Mouse (Mus musculus): ENCODE measurements around the gene Mrpl38. TPM values are rescaled to one million over a fixed set of nuclear protein-coding genes. Genes with fewer than 3 reads are reported as not detected.
"Not testable (repeated sequence)": the region's sequence is repeated elsewhere in the genome, so short reads cannot be mapped to it uniquely, and the experiment has no call there.

Mrpl38 gene
- polyA plus RNA-seq, 1 experiment from 2014 or later = 80.0 TPM

DNA sequence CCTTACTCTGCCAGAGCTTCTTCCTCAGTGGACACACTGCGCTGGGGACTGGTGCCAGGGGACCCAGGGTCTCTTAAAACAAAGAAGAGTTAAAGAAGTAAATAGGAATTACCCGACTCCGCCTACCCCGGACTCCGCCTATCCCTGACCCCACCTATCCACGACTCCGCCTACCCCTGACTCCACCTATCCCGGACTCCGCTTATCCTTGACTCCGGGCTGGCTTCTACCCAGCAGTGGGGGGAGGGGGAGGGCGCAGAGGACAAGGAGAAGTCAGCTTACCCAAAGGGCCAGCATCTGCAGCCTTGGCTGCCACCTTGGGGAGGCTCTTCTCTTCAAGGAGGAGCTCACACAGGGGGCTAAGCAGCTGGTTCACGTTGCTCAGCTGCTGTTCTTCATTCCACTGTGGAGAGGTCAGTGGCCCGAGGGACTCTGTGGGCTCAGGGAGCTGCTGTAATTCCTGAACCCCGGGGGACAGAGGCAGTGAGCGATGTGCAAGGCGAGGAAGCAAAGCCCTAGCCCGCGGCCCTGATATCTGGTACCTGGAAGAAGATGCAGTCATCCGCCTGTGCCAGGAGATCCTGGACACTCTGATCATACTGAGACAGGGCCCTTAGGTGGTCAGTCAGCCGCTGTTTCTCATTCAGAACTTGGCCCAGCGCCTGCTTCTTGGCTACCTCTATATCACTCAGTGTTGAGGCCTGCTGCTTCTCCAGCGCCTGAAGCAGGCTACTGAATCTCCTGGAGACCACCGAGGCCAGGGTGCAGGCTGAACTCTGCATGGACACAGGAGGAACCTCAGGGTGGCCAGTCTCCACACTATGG is 11.3 kb downstream of the Mrpl38 start, which contains the start of gene Trim47:
Gene Trim47 (minus strand): TSS at position 55 of the 825 bp plus-strand sequence.
- peak within 1 kb of the TSS; percentile 53 for H3K4me2 ChIP-seq
- peaks cover 39% of the 10 kb centered on the region for H3K36me3 ChIP-seq
- 0 out of 2 replicates have a peak, but pooled peaks have one; percentile 13 for ATAC-seq (ENCODE audit: insufficient number of reproducible peaks, insufficient read depth, low FRiP score, low TSS enrichment, low read depth)
- no peaks in the 10 kb centered on the region for H3K27me3 ChIP-seq
- H3K4me3 ChIP-seq = peak within 1 kb of the TSS; percentile 29
- peaks cover 35% of the 10 kb centered on the region for H3K4me1 ChIP-seq
- 24% methylated on average over 23 of the region's 23 CpGs for WGBS
- no peaks in the 10 kb centered on the region for H3K9me3 ChIP-seq
- peak within 1 kb of the TSS; percentile 65; the same call in 1 of the 2 replicates for H3K9ac ChIP-seq
- peak within 1 kb of the TSS; percentile 60 for H3K27ac ChIP-seq

DNA sequence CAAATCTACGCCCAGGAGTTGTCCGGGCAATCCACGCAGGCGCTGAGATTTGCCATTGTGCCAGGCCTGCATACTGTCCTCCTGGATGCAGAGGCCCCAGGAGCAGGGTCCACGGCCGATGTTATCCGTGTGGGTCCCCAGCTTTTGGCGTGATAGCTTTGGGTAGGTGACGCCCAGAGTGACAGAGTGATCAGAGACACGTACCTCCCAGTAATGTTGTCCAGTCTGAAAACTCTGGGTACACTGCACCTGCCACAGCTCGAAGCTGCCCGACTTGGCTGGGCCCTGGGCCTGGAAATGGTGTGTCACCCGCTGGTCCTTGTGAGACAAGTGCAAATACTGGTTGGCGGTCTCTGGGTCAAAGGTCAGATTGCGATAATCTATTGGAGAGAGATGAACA is 12.4 kb downstream of the Mrpl38 start:
- ATAC-seq (ENCODE audit: insufficient number of reproducible peaks, insufficient read depth, low FRiP score, low TSS enrichment, low read depth) = no peak
- Histone ChIP-seq H3K9me3 (no peaks in the 10 kb centered on the region), H3K9ac (no peak overlapping the region), H3K4me3 (no peak overlapping the region), H3K4me1 (peaks cover 29% of the 10 kb centered on the region), H3K27me3 (no peaks in the 10 kb centered on the region), H3K4me2 (peak overlapping the region; percentile 53), H3K36me3 (peaks cover 32% of the 10 kb centered on the region), H3K27ac (no peak overlapping the region)
- WGBS = 93% methylated on average over 15 of the region's 15 CpGs

DNA sequence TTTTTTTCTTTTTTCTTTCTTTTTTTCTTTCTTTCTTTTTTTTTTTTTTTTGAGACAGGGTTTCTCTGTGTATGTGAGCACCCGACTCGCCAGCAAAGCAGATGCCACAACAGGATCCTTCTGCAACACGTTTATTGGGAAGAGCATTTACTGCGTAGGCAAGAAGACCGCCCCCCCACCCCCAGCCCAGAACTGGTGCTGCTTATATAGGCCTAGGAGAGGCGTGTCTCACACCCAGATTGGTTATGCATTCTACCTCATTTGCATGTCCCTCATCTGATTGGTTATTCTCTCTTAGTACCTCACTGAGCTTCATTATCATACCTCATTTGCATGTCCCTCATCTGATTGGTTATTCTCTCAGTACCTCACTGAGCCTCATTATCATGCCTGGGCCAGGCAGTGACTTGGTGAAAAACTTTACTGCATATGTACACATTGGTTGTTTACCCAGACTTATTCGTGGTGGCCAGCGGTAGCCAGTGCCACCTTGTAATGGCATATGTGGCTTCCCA is 16.9 kb downstream of the Mrpl38 start:
- H3K27me3 ChIP-seq; ATAC-seq (ENCODE audit: insufficient number of reproducible peaks, insufficient read depth, low FRiP score, low TSS enrichment, low read depth); H3K4me2 ChIP-seq; H3K9ac ChIP-seq; H3K4me3 ChIP-seq; H3K9me3 ChIP-seq; H3K27ac ChIP-seq; H3K4me1 ChIP-seq: not testable (repeated sequence)
- WGBS = 94% methylated on average over 8 of the region's 8 CpGs
- H3K36me3 ChIP-seq = peaks cover 32% of the 10 kb centered on the region

DNA sequence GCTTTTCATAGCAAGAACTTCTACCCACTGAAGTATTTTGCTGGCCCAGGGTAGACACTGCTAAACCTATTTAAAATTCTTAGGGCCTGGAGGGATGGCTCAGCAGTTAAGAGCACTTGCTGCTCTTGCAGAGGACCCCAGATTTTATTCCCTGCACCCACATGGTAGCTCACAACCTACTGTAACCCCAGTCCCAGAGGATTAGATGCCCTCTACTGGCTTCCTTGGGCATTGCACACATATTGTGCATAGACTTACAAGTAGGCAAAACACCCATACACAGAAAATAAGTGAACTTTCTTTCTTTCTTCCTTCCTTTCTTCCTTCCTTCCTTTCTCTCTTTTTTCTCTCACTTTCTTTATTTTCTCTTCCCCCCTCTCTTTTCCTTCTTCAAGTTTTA is 20.8 kb downstream of the Mrpl38 start:
- Histone ChIP-seq H3K27me3 (no peaks in the 10 kb centered on the region), H3K36me3 (peaks cover 8% of the 10 kb centered on the region; the same call in 1 of the 2 replicates), H3K9me3 (no peaks in the 10 kb centered on the region), H3K4me2 (no peak overlapping the region), H3K27ac (peak overlapping the region; percentile 84), H3K9ac (no peak overlapping the region), H3K4me1 (peaks cover 10% of the 10 kb centered on the region; the same call in 1 of the 2 replicates), H3K4me3 (no peak overlapping the region)
- ATAC-seq (ENCODE audit: insufficient number of reproducible peaks, insufficient read depth, low FRiP score, low TSS enrichment, low read depth) = no peak

DNA sequence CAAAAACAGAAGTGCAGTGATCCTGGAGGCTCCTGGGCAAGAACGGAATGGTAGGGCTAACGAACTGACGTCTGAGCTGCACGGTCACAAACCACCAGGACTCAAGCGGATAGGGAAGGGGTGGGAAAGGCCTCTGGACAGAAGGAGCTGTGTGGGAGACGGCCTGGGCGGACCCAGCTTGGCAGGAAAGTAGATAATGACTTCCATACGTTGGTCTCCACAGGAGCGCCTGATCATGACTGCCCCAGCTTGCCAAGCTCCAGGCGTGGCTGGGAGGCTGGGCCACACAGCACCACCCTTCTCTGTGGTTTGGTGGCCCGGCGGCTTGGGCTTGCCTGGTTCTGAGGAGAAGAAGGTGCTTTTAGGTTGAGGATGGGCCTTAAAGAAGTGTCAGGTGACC is 21.4 kb downstream of the Mrpl38 start:
- H3K9ac ChIP-seq = peak overlapping the region; percentile 16; the same call in 1 of the 2 replicates
- 23% methylated on average over 12 of the region's 12 CpGs for WGBS
- 0 out of 2 replicates have a peak, but pooled peaks cover under 1% of the 10 kb centered on the region for H3K27me3 ChIP-seq
- peak overlapping the region; percentile 84 for H3K27ac ChIP-seq
- no peak overlapping the region for H3K4me3 ChIP-seq
- peak overlapping the region; percentile 3; the same call in 1 of the 2 replicates for H3K4me2 ChIP-seq
- H3K4me1 ChIP-seq = peaks cover 10% of the 10 kb centered on the region; the same call in 1 of the 2 replicates
- no peaks in the 10 kb centered on the region for H3K9me3 ChIP-seq
- peak; percentile 64; the same call in 1 of the 2 replicates for ATAC-seq (ENCODE audit: insufficient number of reproducible peaks, insufficient read depth, low FRiP score, low TSS enrichment, low read depth)
- H3K36me3 ChIP-seq = peaks cover 3% of the 10 kb centered on the region; the same call in 1 of the 2 replicates

DNA sequence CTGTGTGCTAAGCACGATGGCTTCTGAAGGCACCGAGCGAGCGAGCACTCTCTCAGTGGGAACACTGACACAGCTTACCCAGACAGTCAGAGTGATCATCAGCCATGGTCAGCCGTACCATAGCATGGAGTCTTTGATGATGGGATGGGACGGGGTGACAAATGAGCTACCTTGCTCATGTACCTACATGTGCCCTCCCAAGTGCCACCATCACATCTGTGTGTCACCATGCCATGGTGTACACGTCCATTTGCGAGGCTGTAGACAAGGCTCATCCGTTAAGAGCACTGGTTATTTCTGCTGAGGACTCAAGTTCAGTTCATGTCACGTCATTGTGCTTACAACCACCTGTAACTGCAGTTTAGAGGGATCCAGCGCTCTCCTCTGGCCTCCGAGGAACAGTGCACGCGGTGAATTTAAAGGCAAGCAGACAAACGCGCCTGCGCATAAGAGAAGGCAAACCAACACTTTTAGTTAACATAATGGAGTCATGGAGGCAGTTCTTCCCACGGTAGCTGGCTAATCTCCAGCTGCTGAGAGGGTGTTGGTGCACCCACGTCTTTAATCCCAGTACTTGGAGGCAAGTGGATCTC is 27.0 kb downstream of the Mrpl38 start:
- Histone ChIP-seq H3K27me3 (peaks cover 55% of the 10 kb centered on the region), H3K9me3 (no peaks in the 10 kb centered on the region), H3K27ac (no peak overlapping the region), H3K4me2 (no peak overlapping the region), H3K4me1 (peaks cover 41% of the 10 kb centered on the region), H3K36me3 (no peaks in the 10 kb centered on the region), H3K9ac (no peak overlapping the region), H3K4me3 (no peak overlapping the region)
- 86% methylated on average over 19 of the region's 19 CpGs for WGBS
- no peak for ATAC-seq (ENCODE audit: insufficient number of reproducible peaks, insufficient read depth, low FRiP score, low TSS enrichment, low read depth)

DNA sequence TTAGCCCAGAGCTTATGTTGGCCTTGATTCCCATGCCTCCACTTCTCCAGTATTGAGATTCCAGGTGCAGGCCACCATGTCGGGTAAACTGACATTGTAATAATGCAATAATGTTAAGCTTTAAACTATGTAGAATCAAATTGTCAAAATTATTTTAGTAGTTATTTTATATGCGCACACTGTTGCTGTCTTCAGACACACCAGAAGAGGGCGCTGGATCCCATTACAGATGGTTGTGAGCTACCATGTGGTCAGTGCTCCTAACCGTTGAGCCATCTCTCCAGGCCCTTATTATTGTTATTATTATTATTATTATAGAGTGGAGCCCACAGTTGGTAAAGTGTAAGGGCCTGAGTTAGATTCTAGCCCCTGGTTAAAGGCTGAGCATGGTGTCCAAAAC is 27.6 kb downstream of the Mrpl38 start:
- WGBS = 83% methylated on average over 4 of the region's 4 CpGs
- Histone ChIP-seq H3K27ac (no peak overlapping the region), H3K36me3 (no peaks in the 10 kb centered on the region), H3K9me3 (no peaks in the 10 kb centered on the region), H3K27me3 (peaks cover 62% of the 10 kb centered on the region), H3K4me2 (no peak overlapping the region), H3K9ac (no peak overlapping the region), H3K4me1 (peaks cover 45% of the 10 kb centered on the region), H3K4me3 (no peak overlapping the region)
- no peak for ATAC-seq (ENCODE audit: insufficient number of reproducible peaks, insufficient read depth, low FRiP score, low TSS enrichment, low read depth)

DNA sequence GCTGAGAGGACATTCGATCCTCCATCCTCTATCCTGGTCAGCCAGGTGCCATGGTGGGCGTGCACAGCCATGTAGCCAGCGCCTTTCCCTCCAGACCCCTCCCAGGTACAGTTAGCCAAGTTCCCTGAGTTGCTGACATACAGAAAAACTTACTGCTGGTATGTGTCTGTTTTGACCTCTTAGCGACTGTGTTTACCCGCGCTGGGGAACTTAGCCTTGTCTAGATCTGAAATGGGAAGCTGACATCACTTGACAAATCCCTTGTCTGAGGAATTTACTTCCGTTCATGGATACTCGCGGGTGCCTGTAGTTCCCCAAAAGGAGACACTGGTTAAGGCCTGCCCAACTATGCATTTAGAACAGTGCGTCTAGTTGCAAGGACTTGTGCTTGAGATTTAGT is 28.1 kb downstream of the Mrpl38 start:
- Histone ChIP-seq H3K9ac (peak overlapping the region; percentile 65), H3K27me3 (peaks cover 67% of the 10 kb centered on the region), H3K36me3 (no peaks in the 10 kb centered on the region), H3K27ac (no peak overlapping the region), H3K9me3 (no peaks in the 10 kb centered on the region), H3K4me3 (peak overlapping the region; percentile 50), H3K4me1 (peaks cover 49% of the 10 kb centered on the region), H3K4me2 (peak overlapping the region; percentile 82)
- WGBS = 25% methylated on average over 10 of the region's 10 CpGs
- ATAC-seq (ENCODE audit: insufficient number of reproducible peaks, insufficient read depth, low FRiP score, low TSS enrichment, low read depth) = no peak

DNA sequence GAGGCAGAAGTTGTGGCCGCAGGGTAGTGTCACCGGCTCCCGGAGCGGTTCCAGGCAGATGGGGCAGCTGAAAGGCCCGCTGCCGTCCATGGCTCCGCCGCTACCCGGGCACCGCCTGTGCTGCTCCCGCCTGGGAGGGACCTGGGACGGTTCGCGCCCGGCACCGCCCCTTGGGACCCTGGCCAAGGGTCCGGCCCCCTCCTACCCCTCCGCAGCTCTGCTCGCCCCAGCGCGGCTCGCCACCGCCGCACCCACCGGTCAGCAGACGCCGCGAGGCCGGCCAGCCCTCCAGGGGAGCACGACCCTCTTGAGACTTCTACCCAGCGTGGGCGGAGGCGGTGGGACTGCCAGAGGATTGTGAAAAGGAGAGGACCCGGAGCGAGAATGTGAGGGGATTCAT is 28.5 kb downstream of the Mrpl38 start:
- H3K4me2 ChIP-seq = peak overlapping the region; percentile 82
- WGBS = 1% methylated on average over 33 of the region's 35 CpGs
- no peak for ATAC-seq (ENCODE audit: insufficient number of reproducible peaks, insufficient read depth, low FRiP score, low TSS enrichment, low read depth)
- peaks cover 69% of the 10 kb centered on the region for H3K27me3 ChIP-seq
- peak overlapping the region; percentile 50 for H3K4me3 ChIP-seq
- H3K27ac ChIP-seq = no peak overlapping the region
- no peaks in the 10 kb centered on the region for H3K9me3 ChIP-seq
- no peaks in the 10 kb centered on the region for H3K36me3 ChIP-seq
- H3K9ac ChIP-seq = peak overlapping the region; percentile 65
- H3K4me1 ChIP-seq = peaks cover 49% of the 10 kb centered on the region

DNA sequence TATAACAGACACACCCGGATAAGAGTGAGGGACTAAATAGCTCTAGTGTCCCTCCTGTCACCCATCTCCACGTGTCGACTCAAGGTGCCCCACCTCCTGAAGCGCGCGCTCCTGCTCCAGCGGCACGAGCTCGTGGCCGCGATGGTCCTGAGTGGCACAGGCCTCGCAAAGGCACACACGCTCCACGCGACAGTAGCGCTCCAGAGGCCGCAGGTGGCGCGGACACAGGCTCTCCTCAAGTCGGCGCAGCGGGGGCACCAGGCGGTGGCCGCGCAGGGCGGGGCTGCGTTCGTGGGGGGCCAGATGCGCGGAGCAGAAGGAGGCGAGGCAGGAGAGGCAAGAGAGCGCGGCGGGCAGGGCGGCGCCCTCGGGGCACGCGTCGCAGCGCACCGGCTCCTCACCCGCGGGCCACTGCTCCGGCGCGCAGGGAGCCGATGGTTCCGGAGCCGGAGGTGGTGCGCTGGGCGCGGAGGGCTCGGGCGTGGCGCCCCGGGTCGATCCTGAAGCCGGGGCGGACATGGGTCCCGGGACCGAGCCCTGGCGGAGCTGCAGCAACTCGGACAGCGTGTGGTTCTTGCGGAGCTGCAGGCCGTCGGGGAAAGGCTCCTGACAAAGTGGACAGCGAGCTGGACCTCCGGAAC is 29.1 kb downstream of the Mrpl38 start:
- ATAC-seq (ENCODE audit: insufficient number of reproducible peaks, insufficient read depth, low FRiP score, low TSS enrichment, low read depth) = no peak
- no peak overlapping the region for H3K27ac ChIP-seq
- peaks cover 50% of the 10 kb centered on the region for H3K4me1 ChIP-seq

DNA sequence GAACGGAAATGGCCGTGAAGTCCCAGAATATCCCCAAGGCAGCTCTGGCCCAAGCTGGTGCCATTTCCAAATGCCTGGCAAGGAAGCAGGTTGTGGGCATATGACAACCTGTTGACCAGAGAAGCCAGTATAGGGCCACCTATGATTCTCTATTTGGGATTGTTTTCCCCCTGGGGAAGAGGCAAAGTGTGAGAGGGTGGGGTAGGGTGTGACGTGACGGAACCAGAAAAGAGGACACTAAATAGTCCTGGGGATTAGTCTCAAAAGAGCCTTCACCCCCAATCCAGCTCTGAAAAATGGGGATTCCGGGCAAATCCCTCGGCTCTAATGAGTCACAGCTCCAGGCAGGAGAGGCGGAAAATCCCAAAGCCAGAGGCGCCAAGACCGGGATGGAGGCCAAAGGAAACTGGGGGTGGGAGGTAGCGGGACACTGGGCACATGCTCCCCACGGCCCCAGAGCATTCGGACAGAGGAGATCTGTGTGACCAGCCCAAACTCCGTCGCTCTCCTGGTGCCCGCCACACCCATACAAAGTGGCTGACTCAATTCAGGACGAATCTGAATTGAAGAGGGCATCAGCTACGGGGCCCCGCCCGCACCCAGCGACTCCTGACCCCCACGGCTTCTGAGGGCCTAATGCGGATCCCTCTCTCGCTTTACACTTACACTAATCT is 30.1 kb downstream of the Mrpl38 start:
- H3K9ac ChIP-seq = peak overlapping the region; percentile 44; the same call in 1 of the 2 replicates
- no peak overlapping the region for H3K27ac ChIP-seq

More for the DNA sequence above, 29.1 kb downstream of the Mrpl38 start:
- Histone ChIP-seq H3K4me3 (peak overlapping the region; percentile 50), H3K36me3 (no peaks in the 10 kb centered on the region), H3K4me2 (peak overlapping the region; percentile 82), H3K9me3 (no peaks in the 10 kb centered on the region), H3K9ac (peak overlapping the region; percentile 65), H3K27me3 (peaks cover 69% of the 10 kb centered on the region)
- under 1% methylated on average over 70 of the region's 70 CpGs for WGBS

More for the DNA sequence above, 30.1 kb downstream of the Mrpl38 start:
- 4% methylated on average over 23 of the region's 23 CpGs for WGBS
- peaks cover 69% of the 10 kb centered on the region for H3K27me3 ChIP-seq
- ATAC-seq (ENCODE audit: insufficient number of reproducible peaks, insufficient read depth, low FRiP score, low TSS enrichment, low read depth) = no peak
- H3K9me3 ChIP-seq = no peaks in the 10 kb centered on the region
- H3K36me3 ChIP-seq = no peaks in the 10 kb centered on the region
- peak overlapping the region; percentile 82 for H3K4me2 ChIP-seq
- H3K4me3 ChIP-seq = peak overlapping the region; percentile 50
- H3K4me1 ChIP-seq = peaks cover 60% of the 10 kb centered on the region
